Mouse (Mus musculus) CD4-positive, CD25-positive, alpha-beta regulatory T cell, adult 2 months (primary cell): ENCODE data around the gene P2ry12.

Source experiments
- DNase-seq: peaks from one replicate; pipeline ENCODE4 v3.0.0-alpha.2; 2012; ENCODE audit warnings: low read depth, low spot score

P2ry12 gene

DNA sequence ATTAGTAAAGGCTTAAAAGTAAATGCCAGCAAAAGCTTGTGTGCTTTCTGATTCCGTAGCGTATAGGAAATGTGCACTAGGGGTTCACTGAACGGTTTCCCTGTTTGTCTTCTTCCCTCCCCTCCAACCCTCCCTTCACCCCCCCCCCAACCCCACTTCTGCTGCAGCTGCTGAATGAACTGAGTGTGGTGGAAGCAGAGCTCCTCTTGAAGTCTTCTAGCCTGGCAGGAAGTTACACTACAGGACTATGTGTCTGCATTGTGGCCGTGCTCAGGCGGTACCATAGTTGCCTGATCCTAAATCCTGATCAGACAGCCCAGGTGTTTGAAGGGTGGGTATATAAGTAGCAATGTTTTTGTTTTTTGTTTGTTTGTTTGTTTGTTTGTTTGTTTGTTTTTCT lies 27.8 kb downstream of the P2ry12 start:
- peak; percentile 59 for DNase-seq

DNA sequence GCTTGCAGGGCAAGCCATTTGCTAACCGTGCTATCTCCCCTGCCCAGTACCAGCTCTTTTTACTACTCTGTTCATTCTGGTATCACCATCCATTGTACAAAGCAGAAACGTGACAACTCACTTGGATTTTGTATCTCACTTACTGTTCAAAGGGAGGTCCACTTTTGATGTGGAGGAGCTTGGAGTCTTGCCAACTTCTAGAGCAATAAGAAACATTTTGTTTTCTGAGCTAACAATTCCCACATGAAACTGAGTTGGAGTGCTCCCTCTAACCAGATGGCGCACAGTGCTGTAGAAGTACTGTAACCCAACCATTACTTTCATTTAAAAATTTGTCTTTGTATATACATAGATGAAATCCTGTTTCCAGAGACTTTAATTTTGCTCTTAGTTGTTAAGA lies 31.8 kb downstream of the P2ry12 start:
- no peak for DNase-seq

DNA sequence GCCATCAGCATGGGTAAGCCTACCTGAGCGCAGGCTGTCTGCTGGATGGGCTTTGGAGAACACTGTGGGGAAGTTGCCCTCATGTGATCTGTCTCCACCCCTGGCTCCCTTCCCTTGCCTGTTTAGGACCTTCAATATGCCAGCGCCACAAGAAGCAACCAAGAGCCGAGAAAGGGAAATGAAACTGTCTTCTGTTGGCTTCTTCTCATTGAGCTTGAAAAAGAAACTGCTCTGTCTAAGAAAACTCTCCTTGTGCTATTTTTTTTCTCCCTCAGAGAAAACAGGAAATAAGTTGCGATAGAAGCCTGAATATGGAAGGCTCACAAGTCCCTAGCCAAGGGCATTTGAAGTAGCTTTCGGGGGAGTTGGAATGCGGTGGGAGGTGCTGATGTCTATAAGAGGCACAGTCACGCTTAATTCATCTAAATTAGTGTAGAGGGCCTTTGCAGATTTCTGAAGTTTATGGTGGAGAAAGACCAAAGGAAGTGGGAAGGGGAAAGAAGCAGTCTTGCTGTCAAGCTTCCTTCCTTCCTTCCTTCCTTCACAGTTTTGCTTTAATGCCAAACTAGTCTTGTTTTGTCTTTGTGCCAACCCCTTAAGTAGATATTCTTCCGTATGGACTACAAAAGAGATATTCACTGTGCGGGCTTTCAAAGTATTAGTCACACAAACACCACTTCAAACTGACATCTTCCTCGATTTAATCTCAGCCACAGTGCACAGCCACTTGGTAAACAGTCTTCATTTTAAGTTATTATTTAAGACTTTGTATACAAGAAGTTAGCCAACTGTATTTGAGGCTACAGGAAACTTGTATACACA lies 33.7 kb downstream of the P2ry12 start:
- peak; percentile 40 for DNase-seq

DNA sequence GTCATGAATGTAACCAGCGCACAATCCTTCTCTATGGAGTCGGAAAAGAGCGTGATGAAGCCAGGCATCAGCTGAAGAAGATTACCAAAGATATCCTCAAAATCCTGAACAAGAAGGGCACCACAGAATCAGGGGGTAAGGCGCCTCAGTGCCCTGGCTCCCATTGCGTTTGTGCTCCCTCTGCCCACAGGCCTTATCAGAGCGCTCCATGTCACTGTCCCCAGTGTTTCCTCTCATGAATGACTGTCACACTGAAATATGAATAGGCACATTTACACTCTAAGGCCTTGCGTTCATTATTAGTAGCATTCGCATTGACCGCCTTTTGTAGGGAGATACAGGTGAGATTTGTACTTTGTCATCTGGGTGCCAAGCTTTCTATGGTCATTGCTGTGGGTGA lies 35.0 kb downstream of the P2ry12 start:
- DNase-seq, result no peak

DNA sequence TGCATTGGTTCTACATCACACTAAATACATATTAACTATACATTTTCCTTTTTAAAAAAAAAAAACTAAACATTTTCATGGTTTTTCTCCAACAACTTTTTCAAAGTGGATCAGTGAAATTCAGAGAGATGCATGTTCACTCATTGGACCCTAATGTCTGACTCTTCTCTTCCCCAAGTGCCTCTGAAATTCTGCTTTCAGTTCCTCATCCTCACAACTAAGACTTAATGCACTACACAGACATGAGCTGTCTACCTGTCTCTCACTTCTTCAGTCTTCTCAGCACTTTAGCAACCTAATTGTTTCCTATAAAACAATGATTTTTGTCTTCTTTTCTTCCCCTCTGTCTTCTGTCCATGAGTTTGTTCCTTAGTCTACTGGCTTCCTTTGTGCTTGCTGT lies 37.3 kb downstream of the P2ry12 start:
- no peak for DNase-seq

DNA sequence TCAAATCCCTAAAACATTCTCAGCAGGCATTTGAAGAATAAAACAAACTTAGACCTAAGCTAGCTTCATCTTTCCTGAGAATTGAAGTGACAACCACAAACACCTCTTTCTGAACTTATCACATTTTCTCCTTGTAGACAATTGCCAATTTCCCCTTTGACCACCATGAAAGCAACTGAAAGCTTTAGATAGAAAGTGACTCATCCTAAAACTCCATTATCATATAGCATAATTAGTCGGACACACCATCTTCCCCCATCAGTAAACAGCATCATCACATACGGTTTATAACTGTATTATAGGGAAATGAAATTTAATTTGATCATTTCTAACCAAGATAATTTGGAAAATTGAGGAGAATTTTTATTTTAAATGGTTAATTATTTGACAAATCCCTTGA lies 40.4 kb downstream of the P2ry12 start:
- DNase-seq, result no peak

DNA sequence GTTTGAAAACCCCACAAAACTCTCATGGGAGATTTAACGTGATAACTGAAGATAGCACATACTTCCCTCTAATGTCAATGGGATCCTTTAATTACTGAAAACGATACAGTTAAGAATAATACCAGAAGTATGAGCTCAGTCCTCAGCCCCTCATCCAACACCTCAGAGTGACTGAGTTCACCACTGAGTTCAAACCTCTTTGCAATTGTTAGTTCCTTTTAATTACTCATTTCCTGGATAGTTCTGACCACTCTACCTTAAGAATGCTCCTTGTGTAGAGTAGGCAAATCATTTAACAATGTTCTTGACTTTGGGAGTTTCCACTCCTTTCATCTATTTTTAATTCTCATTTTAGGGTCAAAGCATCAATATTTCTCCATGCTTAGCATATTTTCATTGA lies 43.3 kb downstream of the P2ry12 start:
- no peak for DNase-seq

DNA sequence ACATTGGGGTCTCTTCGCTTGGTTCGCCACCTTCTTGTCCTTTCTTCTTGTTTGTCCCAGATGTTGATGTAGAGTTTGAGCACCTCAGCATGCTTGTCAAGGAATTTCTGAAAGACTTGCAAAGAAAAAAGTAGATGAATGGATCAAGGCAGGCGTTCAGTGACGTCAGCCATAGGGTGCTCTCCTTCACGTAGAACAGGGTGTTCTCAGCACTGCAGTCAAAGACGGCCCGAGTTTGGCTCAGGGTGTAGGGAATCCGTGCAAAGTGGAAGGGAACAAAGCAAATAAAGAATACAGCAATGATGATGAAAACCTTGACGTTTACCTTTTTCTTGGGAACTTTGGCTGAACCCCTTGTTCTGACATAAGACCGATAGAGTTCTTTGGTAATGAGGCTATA lies 45.5 kb downstream of the P2ry12 start:
- DNase-seq, result no peak

DNA sequence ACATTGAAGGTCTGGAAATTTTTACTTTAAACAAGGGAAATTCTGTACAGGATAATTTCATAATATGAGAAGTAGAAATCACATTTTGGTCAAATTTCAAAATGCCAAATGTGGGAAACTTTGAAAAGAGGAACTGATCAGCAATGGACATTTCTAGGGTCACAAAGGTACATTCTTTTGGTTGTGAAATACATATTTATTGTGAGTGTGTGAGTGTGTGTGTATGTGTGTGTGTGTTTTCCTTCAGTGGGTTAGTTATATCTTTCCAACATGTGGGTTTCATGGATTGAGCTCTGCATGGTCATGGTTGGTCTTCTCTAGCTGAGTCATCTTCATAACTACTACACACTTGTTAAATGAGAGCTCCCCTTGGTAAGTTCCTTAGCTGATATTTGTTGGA lies 50.3 kb downstream of the P2ry12 start:
- DNase-seq, result no peak

DNA sequence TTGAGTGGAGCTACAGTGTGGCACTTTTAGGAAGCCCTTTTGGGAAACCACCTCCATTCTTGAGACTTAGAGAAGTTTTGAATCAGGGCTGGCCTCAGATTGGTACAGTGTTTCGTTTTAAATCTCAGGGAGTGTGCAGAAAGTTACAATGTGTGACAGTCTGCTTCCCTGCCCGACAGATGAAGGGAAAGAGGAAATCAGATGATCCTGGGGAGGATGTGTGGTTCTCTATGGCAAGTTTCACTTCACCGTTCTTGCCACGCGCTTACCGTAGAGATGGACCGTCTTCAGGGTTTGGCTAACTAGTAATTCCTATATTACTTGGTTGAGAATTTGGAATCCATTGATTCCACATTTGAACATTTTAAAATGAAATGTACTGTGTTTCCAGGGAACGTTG lies 50.9 kb downstream of the P2ry12 start:
- DNase-seq, result no peak

DNA sequence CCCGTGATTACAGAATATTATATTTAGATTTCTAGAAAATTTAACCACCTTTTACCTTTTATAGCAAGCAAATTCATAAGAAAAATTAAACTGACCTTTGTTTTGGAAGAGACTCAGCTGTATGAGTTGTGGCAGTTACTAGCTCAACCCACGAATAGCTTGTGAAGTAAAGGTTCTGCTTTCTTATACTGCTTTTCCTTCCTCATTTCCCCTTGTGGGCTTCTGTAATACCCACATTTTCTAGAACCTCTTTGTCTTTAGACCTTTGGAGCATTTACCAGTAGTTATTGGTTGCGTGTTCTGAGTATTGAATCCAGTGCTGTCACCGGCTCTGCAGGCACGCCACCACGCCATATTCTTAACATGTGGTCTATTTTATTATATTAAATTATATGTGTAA lies 51.9 kb downstream of the P2ry12 start, which contains the start of gene P2ry13:
Gene P2ry13, minus strand, starts transcription at position 156 of the 400 bp plus-strand sequence.
- no peak for DNase-seq

DNA sequence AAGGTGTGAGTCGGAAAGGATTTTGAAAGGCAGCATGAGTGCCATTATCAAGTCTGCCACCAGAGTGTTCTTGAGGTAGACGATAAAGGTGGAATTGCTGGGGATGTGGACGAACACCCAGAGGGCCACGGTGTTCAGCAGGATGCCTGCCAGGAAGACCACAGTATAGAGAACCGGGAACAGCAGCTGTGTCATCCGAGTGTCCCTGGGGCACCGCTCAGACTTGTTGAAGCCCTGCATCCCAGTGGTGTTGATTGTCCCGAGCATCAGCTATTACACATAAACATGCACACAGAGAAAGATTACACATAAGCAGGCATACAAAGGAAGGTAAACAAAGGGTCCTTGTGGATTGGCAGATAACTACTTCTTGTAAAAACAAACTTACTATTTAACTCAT lies 52.6 kb downstream of the P2ry12 start:
- no peak for DNase-seq

DNA sequence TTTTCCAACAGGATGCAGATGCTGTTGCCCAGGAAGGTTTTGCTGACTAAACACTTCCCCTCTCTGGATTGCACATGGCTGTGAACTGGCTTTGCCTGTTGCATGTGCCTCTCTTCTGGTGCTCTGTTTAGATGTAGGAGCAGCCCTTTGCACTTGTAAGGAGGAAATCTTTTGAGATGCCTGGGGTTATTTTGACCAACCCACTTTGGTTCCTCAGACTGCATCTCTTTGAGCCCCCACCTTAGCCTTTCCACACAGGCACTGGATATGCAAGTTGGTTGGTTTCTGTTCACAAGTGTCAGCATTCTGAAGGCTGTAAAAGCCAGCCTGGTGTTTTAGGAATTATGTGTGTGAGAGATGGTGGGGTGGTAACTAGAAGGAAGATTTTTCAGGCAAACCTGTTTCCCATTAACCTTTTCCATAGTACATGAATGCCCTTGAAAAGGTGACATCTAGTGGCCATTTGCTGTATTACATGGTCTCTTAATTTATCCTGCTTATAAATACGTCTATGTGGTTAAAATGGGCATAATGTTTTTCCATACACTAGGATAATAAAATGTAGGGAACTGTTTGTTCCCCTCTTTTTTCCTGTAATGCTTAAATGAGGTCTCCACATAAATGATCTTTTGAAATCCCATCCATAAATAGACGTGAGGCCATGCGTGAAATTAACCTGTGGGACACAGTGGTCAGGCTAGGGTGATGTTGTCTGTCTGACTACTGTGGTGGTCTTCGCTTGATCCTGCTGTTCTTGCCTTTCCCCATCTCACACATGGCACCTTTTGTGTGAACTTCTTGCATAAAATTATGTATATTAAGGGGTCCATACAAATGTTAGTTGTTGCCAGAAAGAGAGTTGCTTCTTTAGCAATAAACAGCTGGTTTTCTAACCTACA lies 53.8 kb downstream of the P2ry12 start:
- peak; percentile 78 for DNase-seq

DNA sequence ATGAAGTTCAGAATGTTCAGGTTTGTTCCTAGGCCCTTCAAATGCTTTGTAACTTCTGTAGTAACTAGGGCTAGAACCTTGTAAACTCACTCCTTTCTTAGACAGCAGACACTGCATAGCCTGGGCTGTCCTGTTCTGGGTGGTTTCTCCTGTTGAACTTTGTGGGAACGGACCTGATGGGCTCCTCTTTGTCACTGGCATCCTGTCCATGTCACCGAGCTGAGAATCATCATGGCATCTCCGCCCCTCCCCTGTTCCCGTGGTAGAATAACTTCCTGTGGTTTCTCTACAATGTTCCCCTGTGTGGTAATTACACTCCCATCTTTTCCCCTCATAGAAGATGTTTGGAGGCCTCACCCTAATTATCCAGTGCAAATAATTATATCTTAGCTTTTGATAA lies 56.7 kb downstream of the P2ry12 start:
- DNase-seq, result peak; percentile 36

DNA sequence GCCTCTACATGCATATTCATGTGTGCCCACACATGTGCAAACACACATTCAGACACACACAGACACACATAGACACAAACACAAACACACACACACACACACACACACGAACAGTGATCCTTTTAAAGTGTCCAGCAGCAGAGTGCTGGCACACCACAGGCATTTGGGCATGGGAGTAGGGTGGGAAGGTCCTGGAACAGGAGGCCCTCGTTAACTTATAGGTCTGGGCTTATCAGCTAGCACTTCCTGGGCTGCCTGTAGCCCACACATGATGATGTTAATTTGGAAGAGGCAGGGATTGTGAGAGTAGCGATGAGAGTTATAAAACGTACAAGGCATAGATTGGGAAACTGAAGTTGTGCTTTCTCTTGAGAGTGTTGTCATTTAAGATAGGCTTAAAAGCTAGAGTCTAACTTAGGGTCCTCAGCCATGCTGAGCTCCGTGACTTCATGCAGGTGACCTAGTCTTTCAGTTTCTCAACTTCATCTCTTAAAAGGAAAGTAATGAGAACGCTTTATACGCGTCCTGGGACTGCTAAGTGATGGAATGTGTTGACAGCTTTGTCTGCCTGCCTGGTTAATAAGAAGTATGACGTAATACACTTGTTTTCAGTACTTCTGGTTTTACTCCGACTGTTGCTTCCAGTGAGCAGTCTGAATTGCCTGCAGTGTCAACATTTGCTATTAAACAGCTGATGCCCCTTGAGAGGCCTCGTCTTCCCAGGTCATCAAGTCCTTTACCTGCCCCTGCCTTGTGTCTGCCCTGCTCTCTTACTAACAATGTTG lies 57.8 kb downstream of the P2ry12 start:
- DNase-seq, result no peak

DNA sequence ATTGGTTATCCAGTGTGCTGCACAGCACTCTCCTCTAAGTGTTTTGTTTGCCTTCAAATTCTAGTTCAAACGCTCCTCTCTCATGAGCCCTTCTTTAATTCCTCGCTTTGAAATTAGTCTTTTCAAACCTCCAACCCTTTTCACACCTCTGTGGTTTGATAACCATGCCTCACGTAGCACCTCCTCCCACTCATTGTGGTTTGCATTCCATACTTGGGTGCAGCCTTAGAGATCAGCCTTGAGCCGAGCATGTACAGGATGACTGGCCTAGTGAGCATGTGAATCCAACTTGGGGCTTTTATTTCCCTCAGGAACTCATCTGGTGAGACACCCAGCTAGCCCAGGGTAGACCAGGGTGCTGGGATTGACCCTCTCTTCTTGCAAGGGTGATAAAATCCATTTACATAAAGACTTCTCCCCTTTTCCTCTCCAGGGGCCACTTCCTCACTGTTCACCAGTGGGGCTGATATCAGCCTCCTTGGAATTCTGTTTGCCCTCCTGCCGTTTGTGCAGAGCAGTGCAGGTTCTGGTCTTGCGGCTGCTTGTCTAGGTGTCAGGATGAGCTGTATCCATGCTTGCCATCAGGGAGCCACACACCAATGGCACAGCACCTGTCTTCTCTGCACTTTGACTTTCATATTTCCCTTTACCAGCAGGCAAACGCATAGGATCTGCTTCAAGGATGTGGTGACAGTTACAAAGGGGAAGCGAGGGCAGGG lies 58.7 kb downstream of the P2ry12 start:
- peak; percentile 42 for DNase-seq

DNA sequence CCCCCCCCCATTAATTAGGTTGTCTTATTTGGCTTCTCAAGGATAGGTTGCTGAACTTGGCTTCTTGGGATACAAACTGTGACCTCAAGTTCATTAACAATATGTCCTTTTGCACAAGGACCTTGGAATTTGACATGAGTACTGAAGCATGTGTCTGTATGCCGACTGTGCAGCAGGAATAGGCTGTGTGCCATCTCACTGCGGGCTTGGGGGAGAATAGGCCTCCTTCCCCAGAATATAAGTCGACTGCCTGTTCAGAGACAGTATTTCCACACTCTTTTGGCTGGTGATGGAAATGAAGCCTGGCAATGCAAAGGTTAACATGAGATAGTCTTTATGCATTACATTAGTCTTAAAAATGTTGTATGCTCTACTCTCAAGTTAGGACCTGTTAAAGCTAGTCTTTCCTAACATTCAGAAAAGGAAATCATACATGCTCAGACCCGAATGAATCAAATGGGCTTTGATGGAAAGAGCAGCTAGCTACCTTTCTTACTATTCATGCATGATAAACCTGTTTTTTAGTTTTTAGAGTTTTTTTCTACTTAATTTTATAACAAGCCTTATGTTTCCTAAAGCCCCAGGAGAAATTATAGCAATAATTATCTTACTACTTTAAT lies 65.2 kb downstream of the P2ry12 start:
- DNase-seq, result no peak

DNA sequence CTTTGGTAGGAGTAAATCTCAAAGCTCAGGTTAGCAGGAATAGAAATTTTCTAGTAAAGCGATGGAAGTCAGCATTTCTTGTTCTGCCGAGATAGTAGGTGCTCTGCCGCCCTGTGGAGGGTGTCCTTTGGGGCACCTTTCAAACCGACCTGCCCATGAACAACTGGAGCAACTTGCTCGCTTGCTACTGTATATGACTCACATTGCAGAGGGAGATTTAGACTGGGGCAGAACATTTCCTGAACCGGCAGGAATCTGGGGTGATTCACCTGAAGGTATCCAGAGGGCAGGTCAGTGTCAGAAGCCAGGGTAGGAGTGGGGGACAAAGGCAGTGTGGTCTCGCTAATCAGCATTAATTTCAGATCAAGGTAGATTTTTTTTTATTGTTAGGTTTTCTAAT lies 67.7 kb downstream of the P2ry12 start, which contains the start of gene Gpr87:
Gene Gpr87, minus strand, starts transcription at position 167 of the 400 bp plus-strand sequence.
- DNase-seq, result no peak

DNA sequence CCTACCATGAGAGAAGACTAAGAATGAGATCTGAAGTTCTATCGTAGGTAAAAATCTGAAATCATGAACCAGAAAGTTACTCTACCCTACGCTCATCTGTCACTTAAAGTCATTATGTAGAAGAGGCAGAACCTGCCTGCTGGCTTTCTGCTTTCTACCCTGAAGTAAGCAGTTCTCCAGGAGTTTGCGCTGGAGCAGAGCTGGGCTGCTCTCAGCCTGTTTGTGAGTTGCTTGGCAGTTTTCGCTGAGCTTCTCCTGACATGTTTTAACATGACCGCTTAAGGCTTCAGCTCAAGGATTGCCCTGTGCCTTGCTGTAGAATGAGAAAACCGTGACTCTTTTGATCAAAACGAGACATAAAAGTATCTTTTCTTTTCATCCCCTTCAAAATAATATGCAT lies 68.6 kb downstream of the P2ry12 start:
- DNase-seq, result no peak

DNA sequence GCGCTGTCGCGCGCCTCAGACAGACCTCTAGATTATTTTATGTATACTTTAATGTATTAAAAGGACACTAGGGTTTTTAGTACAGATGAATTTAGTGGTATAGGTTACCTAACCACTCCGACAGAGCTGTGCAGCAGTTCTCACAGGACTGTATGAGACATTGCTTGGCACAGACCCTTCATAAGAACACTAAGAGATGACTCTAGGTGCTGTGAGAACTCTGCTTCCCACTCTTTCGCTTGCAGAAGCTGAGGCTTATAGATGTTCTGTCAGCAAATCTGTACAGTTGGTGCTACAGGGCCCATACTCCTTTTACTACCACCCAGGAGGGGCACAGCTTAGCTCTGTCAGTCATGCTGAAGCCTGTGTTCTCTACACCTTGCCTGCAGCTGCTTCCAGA lies 71.0 kb downstream of the P2ry12 start:
- no peak for DNase-seq

DNA sequence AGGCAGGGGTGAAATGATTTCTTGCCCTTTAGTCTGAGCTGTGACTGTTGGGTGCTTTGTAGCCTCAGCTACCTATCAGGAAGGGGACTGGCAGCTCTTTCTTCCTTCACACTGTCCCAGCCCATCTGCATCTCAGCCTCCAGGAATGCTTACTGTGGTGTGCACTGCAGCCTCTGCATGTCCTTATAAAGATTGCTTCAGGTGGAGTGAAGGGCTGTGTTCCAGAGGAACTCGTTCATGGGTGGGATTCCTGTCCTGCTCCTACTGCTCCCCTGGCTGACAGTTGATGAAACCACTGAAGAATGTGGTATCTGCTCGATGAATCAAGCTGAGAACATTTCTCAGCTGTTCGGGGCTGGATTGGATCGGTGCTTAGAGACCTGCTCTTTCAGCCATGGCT lies 75.3 kb downstream of the P2ry12 start:
- no peak for DNase-seq
